Mouse (Mus musculus) myocyte (in vitro differentiated cells): Measurements from ENCODE around the gene Yap1.

Experiments used
- E2F4 ChIP-seq: IDR thresholded peaks from one replicate; pipeline ENCODE4 v1.6.1; 2011; ENCODE audit warnings: mild to moderate bottlenecking, control low read depth, moderate library complexity; ENCODE audit not compliant: insufficient read depth
- POLR2A ChIP-seq: IDR thresholded peaks from one replicate; pipeline ENCODE4 v1.6.1; 2011; ENCODE audit warnings: low read depth, mild to moderate bottlenecking, control low read depth, moderate library complexity; ENCODE audit not compliant: insufficient read length
- POLR2AphosphoS2 ChIP-seq: IDR thresholded peaks from one replicate; pipeline ENCODE4 v1.6.1; 2011; ENCODE audit warnings: low read depth, control low read depth; ENCODE audit not compliant: insufficient read length

DNA sequence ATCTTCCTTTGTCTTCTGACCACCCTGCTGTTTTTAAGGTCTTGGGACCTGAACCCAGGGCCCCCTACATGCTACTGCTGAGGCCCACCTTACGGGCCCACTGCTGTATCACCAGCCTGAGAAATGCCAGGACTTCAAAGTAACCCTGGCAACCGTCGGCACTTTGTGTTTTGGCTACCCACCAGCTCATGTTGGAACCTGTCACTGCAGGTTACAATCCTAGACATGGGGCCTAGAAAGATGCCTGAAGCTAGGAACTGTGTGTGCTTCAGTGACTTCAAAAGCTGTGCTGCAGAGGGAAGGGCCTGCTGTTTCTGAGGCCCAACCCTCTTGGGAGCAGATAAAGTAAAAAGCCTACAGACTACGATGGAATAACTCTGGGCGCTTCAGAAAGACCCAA, 28.5 kb upstream of the Yap1 start:
- no peak for TF ChIP-seq POLR2A
- no peak for TF ChIP-seq POLR2AphosphoS2
- no peak for TF ChIP-seq E2F4
